Mouse (Mus musculus): ENCODE data around the gene Pard3. TPM values are rescaled to one million over a fixed set of nuclear protein-coding genes. Genes with fewer than 3 reads are reported as not detected.

Gene Pard3
- polyA plus RNA-seq, 1 experiment from 2014 or later: 24.2 TPM

DNA sequence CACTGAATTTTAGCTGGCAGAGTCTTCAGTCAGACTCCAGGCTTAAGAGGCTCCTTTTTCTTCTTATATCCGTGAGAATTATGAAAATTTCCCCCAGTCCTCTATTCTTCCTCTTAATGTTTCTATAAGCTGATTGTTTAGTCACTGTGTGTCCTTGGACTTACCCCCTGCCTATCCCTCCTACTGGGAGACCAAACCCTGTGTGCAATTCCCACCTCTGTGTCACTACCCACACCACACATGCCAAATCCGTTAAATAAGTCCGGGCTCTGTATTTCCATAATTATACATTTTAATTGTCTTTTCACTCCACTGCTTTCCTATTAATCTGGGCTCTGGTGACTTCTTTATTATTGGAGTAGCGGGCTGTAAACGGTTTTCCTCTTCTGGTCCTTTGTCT, 203.1 kb downstream of the Pard3 start:
- Histone ChIP-seq H3K36me3 (no peaks in the 10 kb centered on the region), H3K4me3 (no peak overlapping the region), H3K27me3 (ENCODE audit: insufficient read depth, poor library complexity, severe bottlenecking) (peaks cover 5% of the 10 kb centered on the region; the same call in 1 of the 2 replicates), H3K9me3 (no peaks in the 10 kb centered on the region), H3K27ac (no peak overlapping the region), H3K4me1 (replicated peaks) (peaks cover 50% of the 10 kb centered on the region)
- DNase-seq (ENCODE audit: low spot score): no peak
- 46% methylated on average over 5 of the region's 5 CpGs for WGBS

DNA sequence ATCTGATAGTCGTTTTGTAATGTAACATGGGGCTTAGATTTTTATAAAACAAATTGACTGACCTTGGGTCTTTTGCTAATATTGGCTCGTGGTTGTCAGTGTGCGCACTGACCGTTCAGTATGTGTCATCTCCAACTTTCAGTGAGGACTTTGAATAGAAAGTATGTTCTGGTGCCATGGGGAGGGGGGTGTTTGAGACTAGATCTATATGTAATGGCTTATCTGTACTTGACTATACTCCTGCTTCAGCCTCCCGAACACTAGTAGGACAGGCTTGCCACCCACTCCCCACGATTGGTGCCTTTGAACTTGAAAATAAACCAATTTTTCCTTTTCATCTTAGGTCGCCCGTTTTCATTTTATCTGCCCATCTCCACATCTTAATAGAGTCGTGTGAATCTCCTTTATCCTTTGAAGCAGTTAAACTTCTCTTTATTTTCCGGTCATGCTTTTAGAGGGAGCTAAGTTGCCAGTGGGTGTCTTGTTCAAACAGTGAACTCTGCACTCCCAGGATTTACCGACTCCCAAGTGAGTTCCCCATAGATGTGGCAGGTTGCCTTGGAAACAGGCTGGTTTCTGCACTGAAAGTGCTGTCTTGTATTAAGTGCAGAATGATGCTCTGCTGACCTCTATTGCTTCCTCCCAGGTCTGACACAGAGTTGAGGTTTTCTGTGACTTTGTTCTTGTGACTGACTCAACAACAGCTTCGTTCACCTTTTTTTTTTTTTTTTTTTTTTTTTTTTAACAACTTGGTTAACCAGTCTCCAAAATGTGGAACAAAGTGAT, 204.7 kb downstream of the Pard3 start:
- no peaks in the 10 kb centered on the region for H3K9me3 ChIP-seq
- 44% methylated on average over 12 of the region's 12 CpGs for WGBS
- no peaks in the 10 kb centered on the region for H3K36me3 ChIP-seq
- peaks cover 5% of the 10 kb centered on the region; the same call in 1 of the 2 replicates for H3K27me3 ChIP-seq (ENCODE audit: insufficient read depth, poor library complexity, severe bottlenecking)
- H3K4me3 ChIP-seq: no peak overlapping the region
- peaks cover 39% of the 10 kb centered on the region for H3K4me1 ChIP-seq (replicated peaks)
- H3K27ac ChIP-seq: no peak overlapping the region
- DNase-seq (ENCODE audit: low spot score): peak; percentile 44

DNA sequence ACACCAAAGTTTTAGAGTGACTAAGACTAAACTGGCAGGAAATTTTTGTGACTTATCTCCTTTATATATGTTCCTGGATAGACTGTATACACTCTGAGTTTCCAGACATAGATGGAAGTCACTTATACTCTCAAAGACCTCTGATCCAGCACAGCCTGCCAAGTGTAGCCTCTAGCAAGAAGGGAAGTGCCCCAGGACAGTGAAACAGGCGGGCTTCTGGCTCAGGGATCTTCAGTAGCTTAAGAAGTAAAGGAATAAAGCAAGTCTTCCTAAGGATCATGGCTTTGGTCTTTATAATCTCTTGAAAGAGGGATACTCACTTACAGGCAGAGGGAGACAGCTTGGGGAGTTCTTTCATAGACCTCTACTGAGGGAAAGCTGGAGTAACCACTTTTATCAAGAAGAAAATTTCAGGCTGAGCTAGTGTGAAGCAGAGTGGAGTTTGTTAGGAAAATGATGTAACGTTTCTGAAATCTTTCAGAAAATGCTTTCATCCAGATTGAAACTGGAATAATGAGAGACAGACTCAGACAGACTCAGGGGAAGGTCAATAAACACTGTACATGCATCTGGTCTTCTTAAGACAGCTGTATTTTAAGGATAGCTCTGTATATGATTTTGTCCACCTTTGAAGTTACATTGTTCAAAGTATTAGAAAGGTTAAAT, 205.5 kb downstream of the Pard3 start:
- H3K27ac ChIP-seq: no peak overlapping the region
- no peak for DNase-seq (ENCODE audit: low spot score)
- 77% methylated on average over 2 of the region's 2 CpGs for WGBS

DNA sequence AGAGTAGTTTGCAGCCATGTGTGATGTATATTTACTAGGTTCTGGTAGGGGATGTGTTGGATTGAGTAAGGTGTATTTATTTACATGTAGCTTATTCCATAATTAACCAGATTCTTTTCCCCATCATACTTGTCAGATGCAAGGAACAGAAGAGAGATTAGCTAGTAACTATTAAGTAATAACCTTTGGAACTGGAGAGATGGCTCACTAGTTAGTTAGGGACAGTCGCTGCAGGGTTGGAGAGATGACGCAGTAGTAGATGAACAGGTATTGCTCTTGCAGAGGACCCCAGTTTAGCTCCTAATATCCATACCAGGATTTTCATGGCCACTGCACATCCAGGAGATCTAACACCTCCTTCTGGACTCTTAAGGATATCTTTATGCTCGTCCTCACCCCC, 207.5 kb downstream of the Pard3 start:
- Histone ChIP-seq H3K4me1 (replicated peaks) (peaks cover 26% of the 10 kb centered on the region), H3K36me3 (no peaks in the 10 kb centered on the region), H3K9me3 (no peaks in the 10 kb centered on the region), H3K4me3 (no peak overlapping the region), H3K27ac (no peak overlapping the region), H3K27me3 (ENCODE audit: insufficient read depth, poor library complexity, severe bottlenecking) (peaks cover 5% of the 10 kb centered on the region; the same call in 1 of the 2 replicates)
- WGBS: 91% methylated on average over 3 of the region's 3 CpGs
- no peak for DNase-seq (ENCODE audit: low spot score)

More for the DNA sequence above, 205.5 kb downstream of the Pard3 start:
- peaks cover 31% of the 10 kb centered on the region for H3K4me1 ChIP-seq (replicated peaks)
- peaks cover 5% of the 10 kb centered on the region; the same call in 1 of the 2 replicates for H3K27me3 ChIP-seq (ENCODE audit: insufficient read depth, poor library complexity, severe bottlenecking)
- H3K36me3 ChIP-seq: no peaks in the 10 kb centered on the region
- no peak overlapping the region for H3K4me3 ChIP-seq
- H3K9me3 ChIP-seq: no peaks in the 10 kb centered on the region

DNA sequence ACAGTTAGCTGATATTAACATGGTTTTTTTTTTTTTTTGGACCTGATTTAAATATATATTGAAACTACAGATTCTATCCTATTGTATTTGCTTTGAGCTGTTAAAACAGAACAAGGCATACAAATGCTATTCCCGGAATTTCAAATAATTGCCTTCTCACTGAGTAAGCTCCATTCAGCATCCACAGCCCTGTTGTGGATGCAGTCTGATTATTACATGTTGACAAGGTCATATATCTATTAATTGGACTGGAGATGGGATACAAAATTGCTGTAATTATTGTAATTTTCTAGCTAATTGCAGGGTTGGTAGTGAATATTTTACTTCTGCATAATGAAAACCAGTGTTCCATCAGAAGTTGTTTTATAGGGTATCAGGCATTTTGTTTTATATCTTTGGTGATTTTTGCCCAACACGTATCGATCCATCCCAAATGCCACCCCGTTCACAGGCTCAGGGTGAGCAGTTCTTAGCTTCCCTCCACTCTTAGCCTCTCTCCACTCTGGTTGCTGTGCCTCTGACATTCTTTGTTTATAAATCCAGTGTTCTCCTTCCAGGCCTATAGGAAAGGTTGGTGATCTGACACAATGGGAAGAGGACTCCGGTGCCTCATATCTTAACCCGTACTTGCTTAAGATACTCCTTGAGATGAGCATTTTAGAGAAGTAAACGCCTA, 216.7 kb downstream of the Pard3 start:
- Histone ChIP-seq H3K27me3 (ENCODE audit: insufficient read depth, poor library complexity, severe bottlenecking) (no peaks in the 10 kb centered on the region), H3K36me3 (peaks cover 10% of the 10 kb centered on the region; the same call in 1 of the 2 replicates), H3K27ac (no peak overlapping the region), H3K4me3 (no peak overlapping the region), H3K4me1 (replicated peaks) (no peaks in the 10 kb centered on the region), H3K9me3 (peaks cover 1% of the 10 kb centered on the region; the same call in 1 of the 2 replicates)
- WGBS: 93% methylated on average over 7 of the region's 7 CpGs
- no peak for DNase-seq (ENCODE audit: low spot score)

DNA sequence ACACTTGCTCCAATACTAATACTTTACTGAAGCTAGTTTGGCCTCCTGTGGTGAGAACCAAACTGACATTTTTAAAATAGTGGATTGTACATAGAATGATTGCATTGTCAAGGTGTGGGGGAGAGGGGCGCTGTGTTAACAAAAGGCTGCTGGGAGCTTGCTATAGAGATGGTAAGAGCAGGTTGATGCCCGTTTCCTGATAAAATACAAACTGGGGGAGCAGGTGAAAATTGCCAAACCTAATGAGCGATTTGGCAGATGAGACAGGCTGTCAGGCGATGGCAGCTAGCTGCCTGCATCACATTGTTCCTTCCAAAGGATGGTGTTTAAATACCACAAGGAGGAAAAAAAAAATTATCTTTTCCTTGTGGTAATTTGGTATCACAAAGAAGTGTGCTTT, 217.3 kb downstream of the Pard3 start:
- H3K36me3 ChIP-seq: peaks cover 13% of the 10 kb centered on the region; the same call in 1 of the 2 replicates
- H3K4me1 ChIP-seq (replicated peaks): no peaks in the 10 kb centered on the region
- no peak for DNase-seq (ENCODE audit: low spot score)
- H3K9me3 ChIP-seq: peaks cover 5% of the 10 kb centered on the region; the same call in 1 of the 2 replicates
- no peak overlapping the region for H3K4me3 ChIP-seq
- WGBS: 88% methylated on average over 4 of the region's 4 CpGs
- H3K27me3 ChIP-seq (ENCODE audit: insufficient read depth, poor library complexity, severe bottlenecking): no peaks in the 10 kb centered on the region
- H3K27ac ChIP-seq: no peak overlapping the region

DNA sequence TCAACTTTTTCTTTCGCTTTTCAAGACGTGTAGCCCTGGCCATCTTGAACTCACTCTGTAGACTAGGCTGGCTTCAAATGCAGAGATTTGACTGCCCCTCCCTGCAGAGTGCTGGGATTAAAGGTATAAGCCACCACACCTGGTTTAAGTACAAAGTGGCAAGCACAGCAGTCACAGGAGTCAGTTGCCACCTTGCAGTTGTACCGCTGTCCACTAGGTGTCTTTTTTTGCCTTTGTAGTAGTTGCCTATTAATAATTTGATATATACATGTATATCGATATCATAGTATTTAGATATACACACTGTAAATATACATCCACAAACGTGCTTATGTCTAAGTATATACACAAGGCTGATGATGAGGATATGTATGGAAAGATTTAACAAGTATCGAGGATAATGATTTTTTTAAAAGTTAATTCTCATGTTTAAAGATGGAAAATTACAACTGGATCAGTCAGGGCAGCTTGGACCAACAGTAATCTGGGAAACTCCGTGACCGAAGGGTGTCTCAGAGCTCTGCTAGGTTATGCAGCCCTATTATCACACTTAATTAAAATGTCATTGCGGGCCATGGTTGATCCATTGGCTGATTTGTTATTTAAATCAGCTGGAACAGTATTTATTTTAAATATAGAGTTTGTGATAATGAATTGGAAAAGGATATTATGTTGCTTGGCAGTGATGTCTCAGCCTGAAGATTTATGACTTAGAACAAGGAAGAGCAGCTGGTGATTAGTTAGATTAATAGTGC, 220.9 kb downstream of the Pard3 start:
- H3K27ac ChIP-seq: no peak overlapping the region
- no peaks in the 10 kb centered on the region for H3K27me3 ChIP-seq (ENCODE audit: insufficient read depth, poor library complexity, severe bottlenecking)
- H3K4me3 ChIP-seq: no peak overlapping the region
- 91% methylated on average over 9 of the region's 9 CpGs for WGBS
- H3K36me3 ChIP-seq: peaks cover 3% of the 10 kb centered on the region; the same call in 1 of the 2 replicates
- DNase-seq (ENCODE audit: low spot score): no peak
- H3K9me3 ChIP-seq: peaks cover 5% of the 10 kb centered on the region; the same call in 1 of the 2 replicates
- no peaks in the 10 kb centered on the region for H3K4me1 ChIP-seq (replicated peaks)

DNA sequence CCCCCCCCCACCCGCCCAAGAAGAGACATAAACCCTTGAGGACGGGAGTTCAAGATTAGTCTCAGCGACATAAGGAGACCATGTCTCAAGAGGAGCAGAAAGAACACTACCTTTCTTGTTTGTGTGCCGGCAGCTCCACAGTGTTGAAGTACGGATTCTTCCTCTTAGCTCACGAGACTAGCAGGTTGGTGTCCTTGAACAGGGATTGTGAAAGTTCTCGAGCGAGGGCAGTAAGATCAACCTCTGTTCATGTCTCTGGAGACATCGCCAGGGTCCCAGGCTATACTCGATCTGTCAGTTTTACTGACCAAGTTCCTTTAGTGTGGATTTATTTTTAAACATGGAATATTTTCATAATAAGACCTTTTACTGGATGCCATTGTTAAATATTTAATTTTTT, 224.1 kb downstream of the Pard3 start:
- DNase-seq (ENCODE audit: low spot score): no peak
- H3K4me3 ChIP-seq: no peak overlapping the region
- H3K9me3 ChIP-seq: peaks cover 5% of the 10 kb centered on the region; the same call in 1 of the 2 replicates
- H3K27me3 ChIP-seq (ENCODE audit: insufficient read depth, poor library complexity, severe bottlenecking): no peaks in the 10 kb centered on the region
- no peak overlapping the region for H3K27ac ChIP-seq
- H3K4me1 ChIP-seq (replicated peaks): no peaks in the 10 kb centered on the region
- H3K36me3 ChIP-seq: peaks cover 3% of the 10 kb centered on the region; the same call in 1 of the 2 replicates
- 92% methylated on average over 10 of the region's 10 CpGs for WGBS

DNA sequence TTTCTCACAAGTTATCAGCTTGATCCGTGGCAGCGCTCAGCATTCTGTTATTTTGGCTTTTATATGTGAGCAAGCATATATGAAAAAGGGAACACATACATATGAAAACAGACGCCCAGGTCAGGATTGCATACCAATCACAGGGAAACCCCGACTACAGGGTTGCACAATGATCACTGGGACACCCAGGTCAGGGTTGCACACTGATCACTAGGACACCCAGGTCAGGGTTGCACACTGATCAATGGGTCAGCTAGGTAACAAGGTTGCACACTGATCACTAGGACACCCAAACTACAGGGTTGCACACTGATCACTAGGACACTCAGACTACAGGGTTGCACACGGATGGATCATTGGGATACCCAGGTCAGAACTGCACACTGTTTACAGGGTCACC, 228.6 kb downstream of the Pard3 start:
- no peak for DNase-seq (ENCODE audit: low spot score)
- WGBS: 95% methylated on average over 5 of the region's 5 CpGs
- no peaks in the 10 kb centered on the region for H3K9me3 ChIP-seq
- H3K4me3 ChIP-seq: no peak overlapping the region
- no peak overlapping the region for H3K27ac ChIP-seq
- peaks cover 18% of the 10 kb centered on the region; the same call in 1 of the 2 replicates for H3K4me1 ChIP-seq (replicated peaks)
- no peaks in the 10 kb centered on the region for H3K27me3 ChIP-seq (ENCODE audit: insufficient read depth, poor library complexity, severe bottlenecking)
- no peaks in the 10 kb centered on the region for H3K36me3 ChIP-seq

DNA sequence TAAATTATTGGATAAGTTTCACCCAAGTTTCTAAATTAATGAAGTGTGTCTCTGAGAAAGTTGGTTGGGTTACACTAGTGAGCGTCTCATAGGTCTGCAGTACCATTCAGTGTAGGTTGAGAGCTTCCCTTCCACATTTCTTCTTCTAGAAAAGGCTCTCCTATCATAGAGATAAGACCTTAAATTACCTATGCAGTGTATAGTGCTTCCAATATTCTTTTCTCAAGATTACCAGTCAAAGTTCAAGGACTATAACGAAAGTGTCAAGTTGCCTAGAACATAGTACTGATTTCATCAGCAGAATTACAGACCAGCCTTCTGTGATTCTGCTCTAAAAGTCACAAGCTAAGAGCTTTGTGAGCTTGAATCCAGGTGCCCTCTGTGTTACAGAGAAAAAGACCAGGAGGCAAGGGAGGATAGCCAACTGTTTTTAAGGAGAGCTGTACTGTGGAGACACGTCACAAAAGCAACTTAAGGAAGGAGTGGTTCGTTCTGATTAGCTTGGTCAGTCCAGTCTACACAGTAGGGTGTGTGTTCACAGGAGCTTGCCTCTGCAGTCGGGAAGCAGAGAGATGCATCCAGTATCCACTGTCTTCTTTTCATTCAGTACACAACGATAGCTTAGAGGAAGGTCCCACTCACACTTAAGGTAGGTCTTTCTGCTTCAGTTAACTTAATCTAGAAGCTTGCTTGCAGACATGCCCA, 229.5 kb downstream of the Pard3 start:
- H3K27ac ChIP-seq: no peak overlapping the region
- WGBS: 66% methylated on average over 6 of the region's 6 CpGs
- DNase-seq (ENCODE audit: low spot score): no peak

DNA sequence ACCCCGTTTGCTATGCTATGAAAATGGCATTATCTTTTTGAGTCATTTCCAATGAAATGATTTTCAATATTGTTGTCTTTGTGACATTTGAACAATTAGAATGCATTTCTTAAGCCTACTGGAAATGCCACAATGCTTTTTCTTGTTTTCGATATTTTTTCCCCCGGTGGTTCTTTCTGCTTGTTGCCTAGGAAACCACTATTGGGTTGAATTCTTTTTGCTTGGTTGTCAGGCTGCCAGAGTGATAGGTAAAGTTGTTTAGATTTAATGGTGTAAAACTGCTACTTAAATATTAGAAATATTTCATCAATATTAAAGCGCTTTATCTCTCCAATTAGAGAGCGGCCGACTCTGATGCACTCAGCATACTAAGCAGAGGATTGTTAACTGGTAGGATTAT, 230.4 kb downstream of the Pard3 start:
- H3K27ac ChIP-seq: no peak overlapping the region
- H3K9me3 ChIP-seq: no peaks in the 10 kb centered on the region
- H3K36me3 ChIP-seq: no peaks in the 10 kb centered on the region
- DNase-seq (ENCODE audit: low spot score): no peak
- WGBS: 84% methylated on average over 6 of the region's 6 CpGs
- H3K4me1 ChIP-seq (replicated peaks): peaks cover 18% of the 10 kb centered on the region; the same call in 1 of the 2 replicates
- no peak overlapping the region for H3K4me3 ChIP-seq
- no peaks in the 10 kb centered on the region for H3K27me3 ChIP-seq (ENCODE audit: insufficient read depth, poor library complexity, severe bottlenecking)

More for the DNA sequence above, 229.5 kb downstream of the Pard3 start:
- no peaks in the 10 kb centered on the region for H3K9me3 ChIP-seq
- no peak overlapping the region for H3K4me3 ChIP-seq
- H3K4me1 ChIP-seq (replicated peaks): peaks cover 18% of the 10 kb centered on the region; the same call in 1 of the 2 replicates
- H3K27me3 ChIP-seq (ENCODE audit: insufficient read depth, poor library complexity, severe bottlenecking): no peaks in the 10 kb centered on the region
- H3K36me3 ChIP-seq: no peaks in the 10 kb centered on the region

DNA sequence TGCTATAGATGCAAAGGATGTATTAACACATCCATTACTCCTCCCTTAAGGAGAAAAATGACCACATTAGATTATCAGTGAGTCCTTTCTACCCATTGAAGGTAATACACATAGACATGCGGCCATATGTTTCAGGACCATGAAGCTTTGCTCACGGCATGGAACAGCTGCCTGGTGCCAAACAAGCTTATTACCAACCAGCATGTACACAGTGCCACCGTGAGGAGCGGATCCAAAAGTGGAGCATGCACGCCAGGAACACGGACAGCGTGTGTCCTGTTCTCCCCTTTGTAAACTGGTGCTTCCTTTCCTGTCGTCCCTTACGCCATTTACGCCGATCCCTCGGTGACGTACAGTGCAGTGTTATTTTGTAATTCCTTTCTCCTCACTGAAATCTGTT, 232.2 kb downstream of the Pard3 start:
- Histone ChIP-seq H3K27me3 (ENCODE audit: insufficient read depth, poor library complexity, severe bottlenecking) (no peaks in the 10 kb centered on the region), H3K4me1 (replicated peaks) (peaks cover 18% of the 10 kb centered on the region; the same call in 1 of the 2 replicates), H3K9me3 (no peaks in the 10 kb centered on the region), H3K4me3 (no peak overlapping the region), H3K36me3 (no peaks in the 10 kb centered on the region), H3K27ac (no peak overlapping the region)
- WGBS: 96% methylated on average over 13 of the region's 13 CpGs
- DNase-seq (ENCODE audit: low spot score): no peak

All from hindbrain, embryonic 10.5 days (tissue).